Mouse (Mus musculus) kidney, adult 2 months (tissue): ENCODE measurements around the gene Mzf1. TPM values are rescaled to one million over a fixed set of nuclear protein-coding genes. Genes with fewer than 3 reads are reported as not detected.

Experiments used
- DNase-seq: peaks from one replicate; pipeline ENCODE4 v3.0.0; 2021
- H3K27ac ChIP-seq: fragments of 200-500 bp; 2 replicates; pipeline ENCODE4 v1.5.1; 2012; ENCODE audit warnings: low read depth, low read length, control low read depth, inconsistent platforms; ENCODE audit not compliant: insufficient read depth
- H3K27me3 ChIP-seq: fragments of 200-500 bp; replicated peaks from 2 replicates; pipeline ENCODE4 v1.6.1; 2012; ENCODE audit warnings: mild to moderate bottlenecking, moderate library complexity, low read length, inconsistent platforms; ENCODE audit not compliant: control insufficient read depth, insufficient read depth
- H3K36me3 ChIP-seq: fragments of 200-500 bp; 2 replicates; pipeline ENCODE4 v1.6.1; 2012; ENCODE audit warnings: mild to moderate bottlenecking, moderate library complexity, low read length, inconsistent platforms; ENCODE audit not compliant: control insufficient read depth, insufficient read depth
- H3K4me1 ChIP-seq: fragments of 200-500 bp; 2 replicates; pipeline ENCODE4 v1.6.1; 2011; ENCODE audit warnings: low read length; ENCODE audit not compliant: control insufficient read depth, insufficient read depth
- H3K4me3 ChIP-seq: fragments of 200-500 bp; 2 replicates; pipeline ENCODE4 v1.5.1; 2011; ENCODE audit warnings: mild to moderate bottlenecking, low read depth, low read length, control low read depth; ENCODE audit not compliant: insufficient read depth
- CTCF ChIP-seq: fragments of 200-500 bp; conservative IDR thresholded peaks from 2 replicates; pipeline ENCODE4 v1.5.1; 2011; ENCODE audit warnings: low read depth, mild to moderate bottlenecking, control low read depth, low read length, moderate library complexity, mixed read lengths; ENCODE audit not compliant: insufficient read depth, insufficient read length
- POLR2A ChIP-seq: fragments of 200-500 bp; IDR thresholded peaks from one replicate; pipeline ENCODE4 v1.6.1; 2011; ENCODE audit warnings: low read depth, low read length, control low read depth
- WGBS: fragments of 180-500 bp; shearing (Covaris S2); methylation state at CpG from one replicate; pipeline ENCODE4 v1.1.7; 2018; 5-methylcytosine and 5-hydroxymethylcytosine counted together
- polyA plus RNA-seq: library from polyadenylated mRNA; depleted of rRNA; stranded (reverse); fragments of >200 nt; gene quantifications from 2 replicates; pipeline ENCODE4 v1.2.3, GENCODE M21; 2012

Gene Mzf1
- polyA plus RNA-seq, 1 experiment: 1.3 TPM

GRCm38 (mm10) chr7:13034148-13034977, 20.2 kb downstream of the Mzf1 start, which contains the start of gene Chmp2a:
Gene Chmp2a (minus strand): TSS chr7:13034807.
- peaks cover 20% of the 10 kb centered on the region; the same call in 1 of the 2 replicates for H3K4me1 ChIP-seq
- TF ChIP-seq CTCF (no peak), POLR2A (peak; percentile 82)
- H3K27me3 ChIP-seq: no peaks in the 10 kb centered on the region
- H3K27ac ChIP-seq: peak within 1 kb of the TSS; percentile 90
- no peaks in the 10 kb centered on the region; the same call in 1 of the 2 replicates for H3K36me3 ChIP-seq
- under 1% methylated on average over 45 of the region's 45 CpGs for WGBS
- peak; percentile 98 for DNase-seq
- peak within 1 kb of the TSS; percentile 91 for H3K4me3 ChIP-seq

GRCm38 (mm10) chr7:13033451-13034147, 21.0 kb downstream of the Mzf1 start:
- DNase-seq: no peak
- Histone ChIP-seq H3K27ac (peak overlapping the region; percentile 90), H3K36me3 (no peaks in the 10 kb centered on the region; the same call in 1 of the 2 replicates), H3K27me3 (no peaks in the 10 kb centered on the region), H3K4me1 (peaks cover 15% of the 10 kb centered on the region; the same call in 1 of the 2 replicates), H3K4me3 (peak overlapping the region; percentile 91)
- TF ChIP-seq POLR2A (no peak), CTCF (no peak)
- 22% methylated on average over 13 of the region's 13 CpGs for WGBS

- Histone ChIP-seq H3K27me3 (no peaks in the 10 kb centered on the region), H3K4me1 (peaks cover 15% of the 10 kb centered on the region; the same call in 1 of the 2 replicates), H3K4me3 (no peak overlapping the region), H3K36me3 (peaks cover 2% of the 10 kb centered on the region; the same call in 1 of the 2 replicates), H3K27ac (no peak overlapping the region)
- WGBS: 91% methylated on average over 7 of the region's 7 CpGs
- no peak for DNase-seq
- TF ChIP-seq CTCF: no peak
- TF ChIP-seq POLR2A: no peak
Measured at GRCm38 (mm10) chr7:13032541-13032940, 22.0 kb downstream of the Mzf1 start.

GRCm38 (mm10) chr7:13031983-13032382, 22.6 kb downstream of the Mzf1 start:
- no peak for DNase-seq
- Histone ChIP-seq H3K4me3 (no peak overlapping the region), H3K36me3 (peaks cover 2% of the 10 kb centered on the region; the same call in 1 of the 2 replicates), H3K27me3 (no peaks in the 10 kb centered on the region), H3K27ac (no peak overlapping the region), H3K4me1 (peaks cover 15% of the 10 kb centered on the region; the same call in 1 of the 2 replicates)
- TF ChIP-seq CTCF (no peak), POLR2A (no peak)
- 78% methylated on average over 2 of the region's 2 CpGs for WGBS

- Histone ChIP-seq H3K4me3 (no peak overlapping the region), H3K4me1 (peaks cover 11% of the 10 kb centered on the region; the same call in 1 of the 2 replicates), H3K27ac (no peak overlapping the region), H3K36me3 (peaks cover 2% of the 10 kb centered on the region; the same call in 1 of the 2 replicates), H3K27me3 (no peaks in the 10 kb centered on the region)
- peak; percentile 34 for DNase-seq
- TF ChIP-seq POLR2A (no peak), CTCF (peak; percentile 41)
- 64% methylated on average over 5 of the region's 5 CpGs for WGBS
Measured at GRCm38 (mm10) chr7:13031069-13031468, 23.5 kb downstream of the Mzf1 start.

- H3K4me3 ChIP-seq: no peak overlapping the region
- TF ChIP-seq CTCF (no peak), POLR2A (no peak)
- H3K4me1 ChIP-seq: peaks cover 15% of the 10 kb centered on the region
- H3K27ac ChIP-seq: no peak overlapping the region
- no peaks in the 10 kb centered on the region for H3K27me3 ChIP-seq
- no peak for DNase-seq
- WGBS: 90% methylated on average over 4 of the region's 4 CpGs
- peaks cover 2% of the 10 kb centered on the region; the same call in 1 of the 2 replicates for H3K36me3 ChIP-seq
Measured at GRCm38 (mm10) chr7:13028986-13029385, 25.6 kb downstream of the Mzf1 start.
